Mouse (Mus musculus): ENCODE results near the gene Akr1cl.

DNA sequence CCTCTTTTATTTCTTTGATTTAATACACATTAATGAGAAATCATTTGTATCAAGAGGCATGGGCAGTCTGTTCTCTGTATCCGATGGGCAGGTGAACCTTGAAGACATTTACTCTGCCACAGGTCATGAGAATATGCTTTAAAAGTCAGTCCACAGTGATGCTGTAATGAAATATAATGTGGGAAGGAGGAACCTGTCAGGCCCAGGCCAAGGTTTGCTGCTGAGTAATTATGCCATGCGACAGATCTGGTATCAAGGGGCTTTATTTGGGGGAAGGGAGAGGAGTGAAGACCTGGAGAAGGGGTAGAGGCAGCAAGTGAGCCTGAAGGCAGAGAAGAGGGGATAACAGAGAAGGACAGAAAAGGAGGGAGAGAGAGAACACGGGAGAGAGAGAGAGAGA lies 7.1 kb upstream of the Akr1cl start:
- TF ChIP-seq ZC3H11A (IDR thresholded peaks at IDR 0.05; ENCODE audit: borderline replicate concordance, low read depth, low read length) (no peak), MAFK (IDR thresholded peaks at IDR 0.05; ENCODE audit: insufficient read depth, low read depth, low read length) (no peak)

Data from ES-E14 (cell line).